Mouse (Mus musculus) MEL (cell line): ENCODE measurements around the gene Senp8.

Experiments used
- BHLHE40 ChIP-seq: IDR thresholded peaks from 2 replicates; pipeline ENCODE4 v1.6.1; 2012; ENCODE audit warnings: low read depth, mild to moderate bottlenecking, inconsistent platforms, low read length, improper control_type of control experiment, borderline replicate concordance
- CTCF ChIP-seq, 3 experiments: IDR thresholded peaks in 2 of 3; conservative IDR thresholded peaks in 1 of 3; 2 replicates each; pipeline ENCODE4 v1.5.1; 2011 to 2012; ENCODE audit warnings: low read length in 3 of 3, low read depth in 2 of 3, mild to moderate bottlenecking in 2 of 3, improper control_type of control experiment in 1 of 3, inconsistent platforms in 1 of 3, mixed read lengths in 1 of 3, moderate library complexity in 1 of 3; ENCODE audit not compliant: control insufficient read depth in 1 of 3, insufficient read depth in 1 of 3, poor library complexity in 1 of 3, severe bottlenecking in 1 of 3
- E2F4 ChIP-seq: IDR thresholded peaks from 2 replicates; pipeline ENCODE4 v1.6.1; 2011; ENCODE audit warnings: low read depth, low read length, improper control_type of control experiment, borderline replicate concordance
- ELF1 ChIP-seq: IDR thresholded peaks from 2 replicates; pipeline ENCODE4 v1.6.1; 2014; ENCODE audit warnings: low read depth, mild to moderate bottlenecking, inconsistent platforms, low read length, improper control_type of control experiment, moderate library complexity
- EP300 ChIP-seq, 2 experiments: IDR thresholded peaks; 2 replicates each; pipeline ENCODE4 v1.6.1; 2011; ENCODE audit warnings: improper control_type of control experiment in 2 of 2, low read length in 2 of 2, low read depth in 1 of 2, mild to moderate bottlenecking in 1 of 2
- MAFK ChIP-seq: IDR thresholded peaks from 2 replicates; pipeline ENCODE4 v1.6.1; 2011; ENCODE audit warnings: low read depth, mild to moderate bottlenecking, low read length, improper control_type of control experiment, borderline replicate concordance
- POLR2A ChIP-seq, 2 experiments: IDR thresholded peaks; 2 replicates each; pipeline ENCODE4 v1.6.1; 2011 to 2012; ENCODE audit warnings: low read length in 2 of 2, mild to moderate bottlenecking in 2 of 2, control low read depth in 1 of 2, improper control_type of control experiment in 1 of 2, low read depth in 1 of 2, moderate library complexity in 1 of 2; ENCODE audit not compliant: control insufficient read depth in 1 of 2, insufficient read depth in 1 of 2, poor library complexity in 1 of 2
- POLR2AphosphoS2 ChIP-seq: IDR thresholded peaks from 2 replicates; pipeline ENCODE4 v1.6.1; 2011; ENCODE audit warnings: low read length, improper control_type of control experiment
- POLR2AphosphoS5 ChIP-seq: IDR thresholded peaks from 2 replicates; pipeline ENCODE4 v1.6.1; 2012; ENCODE audit warnings: low read depth, borderline replicate concordance, mild to moderate bottlenecking, inconsistent platforms, low read length, moderate library complexity, mixed read lengths
- SIN3A ChIP-seq: IDR thresholded peaks from 2 replicates; pipeline ENCODE4 v1.6.1; 2012; ENCODE audit warnings: low read length, improper control_type of control experiment, inconsistent platforms
- USF1 ChIP-seq: IDR thresholded peaks from 2 replicates; pipeline ENCODE4 v1.6.1; 2014; ENCODE audit warnings: low read depth, mild to moderate bottlenecking, inconsistent platforms, low read length, improper control_type of control experiment, moderate library complexity
- ZC3H11A ChIP-seq: IDR thresholded peaks from 2 replicates; pipeline ENCODE4 v1.6.1; 2012; ENCODE audit warnings: low read depth, mild to moderate bottlenecking, inconsistent platforms, low read length, improper control_type of control experiment
- ZKSCAN1 ChIP-seq: IDR thresholded peaks from 2 replicates; pipeline ENCODE4 v1.6.1; 2012; ENCODE audit warnings: low read depth, mild to moderate bottlenecking, inconsistent platforms, low read length, improper control_type of control experiment, moderate library complexity
- ZNF384 ChIP-seq: IDR thresholded peaks from 2 replicates; pipeline ENCODE4 v1.6.1; 2012; ENCODE audit warnings: low read depth, mild to moderate bottlenecking, inconsistent platforms, low read length, improper control_type of control experiment

GRCm38 (mm10) chr9:59748969-59749368 is 1.5 kb downstream of the Senp8 start:
- TF ChIP-seq E2F4: no peak
- TF ChIP-seq MAFK: no peak
- 0 out of 4 replicates have a peak, but pooled peaks have one; percentile 8 to 16 for TF ChIP-seq EP300 (IDR thresholded peaks at IDR 0.05; ENCODE audit: low read depth in 1 of 2, low read length in 2 of 2)
- TF ChIP-seq POLR2AphosphoS5: no peak
- TF ChIP-seq CTCF (IDR thresholded peaks at IDR 0.05 in 2 of 3, conservative IDR thresholded peaks at IDR 0.05 in 1 of 3; ENCODE audit: control insufficient read depth in 1 of 3, insufficient read depth in 1 of 3, low read depth in 2 of 3, low read length in 3 of 3, poor library complexity in 1 of 3, severe bottlenecking in 1 of 3): no peak
- no peak for TF ChIP-seq POLR2A (IDR thresholded peaks at IDR 0.05; ENCODE audit: control insufficient read depth in 1 of 2, insufficient read depth in 1 of 2, low read depth in 1 of 2, low read length in 2 of 2, poor library complexity in 1 of 2)
- TF ChIP-seq ZKSCAN1: no peak
- no peak for TF ChIP-seq ZC3H11A
- TF ChIP-seq ZNF384: no peak
- no peak for TF ChIP-seq ELF1
- no peak; the same call in 1 of the 2 replicates for TF ChIP-seq SIN3A
- TF ChIP-seq USF1: no peak
- no peak for TF ChIP-seq BHLHE40
- TF ChIP-seq POLR2AphosphoS2: no peak
